Mouse (Mus musculus): ENCODE results near the gene Olfr1183. TPM values are rescaled to one million over a fixed set of nuclear protein-coding genes. Genes with fewer than 3 reads are reported as not detected.
"Not testable (repeated sequence)": the region's sequence is repeated elsewhere in the genome, so short reads cannot be mapped to it uniquely, and the experiment has no call there.

Olfr1183 gene
- polyA plus RNA-seq (2016; fragmentation: Nextera tagmentation; extraction: Ambion mirVana): not detected in 2 replicates

DNA sequence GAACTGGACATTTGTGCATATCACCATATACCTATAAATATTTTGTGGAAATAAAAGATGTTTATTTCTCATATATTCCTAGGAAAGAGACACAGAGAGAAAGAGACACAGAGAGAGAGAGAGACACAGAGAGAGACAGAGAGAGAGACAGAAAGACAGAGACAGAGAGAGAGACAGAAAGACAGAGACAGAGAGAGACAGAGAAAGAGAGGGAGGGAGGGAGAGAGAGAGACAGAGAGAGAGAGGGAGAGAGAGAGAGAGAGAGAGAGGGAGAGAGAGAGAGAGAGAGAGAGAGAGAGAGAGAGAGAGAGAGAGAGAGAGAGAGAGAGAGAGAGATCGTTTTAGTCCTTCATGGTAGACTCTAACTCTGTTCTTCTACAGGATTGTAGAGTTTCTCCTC lies at the start of gene Olfr1183:
Gene Olfr1183 (plus strand): TSS at position 301 of the 400 bp plus-strand sequence.
- not testable (repeated sequence) for H3K4me3 ChIP-seq; H3K27ac ChIP-seq (ENCODE audit: poor library complexity, severe bottlenecking); H3K9me3 ChIP-seq (replicated peaks); H3K4me2 ChIP-seq; H3K9ac ChIP-seq; ATAC-seq (ENCODE audit: insufficient number of reproducible peaks, low FRiP score); H3K27me3 ChIP-seq (replicated peaks); H3K4me1 ChIP-seq (replicated peaks); H3K36me3 ChIP-seq
- WGBS: 82% methylated on average over 1 of the region's 1 CpGs

DNA sequence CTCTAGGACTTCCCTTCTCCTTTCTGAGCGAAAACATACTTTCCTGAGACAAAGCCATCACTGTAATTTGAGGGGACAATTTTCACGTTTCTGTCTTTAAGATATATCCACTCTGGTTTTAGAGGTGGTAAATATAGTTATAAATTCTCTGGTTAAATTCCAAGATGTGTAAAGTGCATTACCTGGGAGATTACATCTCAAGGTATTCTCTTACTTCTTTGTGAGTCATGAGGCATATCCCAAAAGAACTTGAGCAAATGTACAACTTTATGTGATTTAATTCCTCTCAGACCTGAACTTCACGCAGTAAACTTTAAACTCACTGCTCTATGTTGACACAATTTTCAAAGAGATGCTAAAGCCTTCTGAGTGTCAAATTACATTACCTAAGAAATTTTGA lies 48.3 kb upstream of the Olfr1183 start, which contains the start of gene Olfr1179:
Gene Olfr1179 (minus strand): TSS at position 101 of the 400 bp plus-strand sequence.
- no peak for ATAC-seq (ENCODE audit: insufficient number of reproducible peaks, low FRiP score)

DNA sequence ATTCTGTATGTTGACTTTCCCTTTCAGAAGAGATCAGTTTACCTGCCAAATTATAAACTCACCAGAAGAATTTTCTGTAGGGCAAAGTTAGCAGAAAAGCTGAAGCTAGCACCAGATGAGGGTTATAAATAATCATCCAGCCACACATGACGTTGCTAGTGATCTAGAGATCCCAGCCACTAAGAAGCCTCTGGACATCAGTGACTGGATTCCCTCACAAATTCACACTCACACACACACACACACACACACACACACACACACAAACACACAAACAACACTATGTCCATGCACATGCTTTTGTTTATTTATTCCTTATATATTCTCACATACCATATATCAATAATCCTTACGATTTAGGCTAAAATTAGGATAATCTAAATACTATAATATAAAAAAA lies 35.6 kb upstream of the Olfr1183 start, which contains the start of gene Olfr1180:
Gene Olfr1180 (minus strand): TSS at position 101 of the 400 bp plus-strand sequence.
- WGBS: 74% methylated on average over 2 of the region's 2 CpGs
- no peaks in the 10 kb centered on the region for H3K9me3 ChIP-seq (replicated peaks)
- H3K27ac ChIP-seq (ENCODE audit: poor library complexity, severe bottlenecking): no peak within 1 kb of the TSS
- H3K9ac ChIP-seq: no peak within 1 kb of the TSS
- ATAC-seq (ENCODE audit: insufficient number of reproducible peaks, low FRiP score): no peak
- no peaks in the 10 kb centered on the region for H3K27me3 ChIP-seq (replicated peaks)
- no peaks in the 10 kb centered on the region for H3K4me1 ChIP-seq (replicated peaks)
- H3K4me3 ChIP-seq: no peak within 1 kb of the TSS
- no peaks in the 10 kb centered on the region for H3K36me3 ChIP-seq
- H3K4me2 ChIP-seq: no peak within 1 kb of the TSS

More for the DNA sequence above, 48.3 kb upstream of the Olfr1183 start, which contains the start of gene Olfr1179:
- no peaks in the 10 kb centered on the region for H3K9me3 ChIP-seq (replicated peaks)
- H3K27ac ChIP-seq (ENCODE audit: poor library complexity, severe bottlenecking): no peak within 1 kb of the TSS
- no peak within 1 kb of the TSS for H3K9ac ChIP-seq
- WGBS: 76% methylated on average over 3 of the region's 3 CpGs
- H3K4me1 ChIP-seq (replicated peaks): no peaks in the 10 kb centered on the region
- H3K4me3 ChIP-seq: no peak within 1 kb of the TSS
- H3K36me3 ChIP-seq: no peaks in the 10 kb centered on the region
- H3K27me3 ChIP-seq (replicated peaks): no peaks in the 10 kb centered on the region
- no peak within 1 kb of the TSS for H3K4me2 ChIP-seq

DNA sequence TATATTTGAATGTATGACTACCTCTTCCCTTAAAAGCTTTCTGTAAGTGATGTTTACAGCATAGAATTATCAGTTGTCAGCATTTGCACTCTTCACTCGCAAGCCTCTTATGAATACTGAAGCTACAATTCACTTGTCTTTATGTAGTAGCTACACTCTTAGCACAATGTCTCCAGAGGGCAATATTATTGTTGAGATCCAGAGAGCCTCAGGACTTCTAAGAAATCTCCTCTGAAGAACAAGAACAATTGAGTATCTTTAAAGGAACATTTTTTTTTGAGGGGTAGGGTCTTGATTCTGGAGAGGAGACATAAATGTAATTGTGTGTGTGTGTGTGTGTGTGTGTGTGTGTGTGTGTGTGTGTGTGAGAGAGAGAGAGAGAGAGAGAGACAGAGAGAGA lies 28.6 kb upstream of the Olfr1183 start, which contains the start of gene Olfr1181:
Gene Olfr1181 (minus strand): TSS at position 101 of the 400 bp plus-strand sequence.
- no peak for ATAC-seq (ENCODE audit: insufficient number of reproducible peaks, low FRiP score)
- Histone ChIP-seq H3K9me3 (replicated peaks) (no peaks in the 10 kb centered on the region), H3K27ac (ENCODE audit: poor library complexity, severe bottlenecking) (no peak within 1 kb of the TSS), H3K4me1 (replicated peaks) (no peaks in the 10 kb centered on the region), H3K36me3 (no peaks in the 10 kb centered on the region), H3K4me3 (no peak within 1 kb of the TSS), H3K4me2 (no peak within 1 kb of the TSS), H3K27me3 (replicated peaks) (no peaks in the 10 kb centered on the region), H3K9ac (no peak within 1 kb of the TSS)
- 86% methylated on average over 1 of the region's 1 CpGs for WGBS

DNA sequence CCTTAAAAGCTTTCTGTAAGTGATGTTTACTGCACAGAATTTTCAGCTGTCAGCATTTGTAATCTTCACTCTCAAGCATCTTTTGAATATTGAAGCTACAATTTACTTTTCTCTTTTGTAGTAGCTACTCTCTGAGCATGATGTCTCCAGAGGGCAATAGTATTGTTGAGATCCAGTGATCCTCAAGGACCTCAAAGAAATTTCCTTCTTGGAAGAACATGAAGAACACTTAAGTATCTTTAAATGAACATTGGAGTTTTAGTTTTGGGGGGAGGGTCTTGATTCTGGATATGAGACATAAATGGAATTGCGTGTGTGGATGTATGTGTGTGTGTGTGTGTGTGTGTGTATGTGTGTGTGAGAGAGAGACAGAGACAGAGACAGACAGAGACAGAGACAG lies 5.6 kb upstream of the Olfr1183 start, which contains the start of gene Gm13757:
Gene Gm13757 (minus strand): TSS at position 101 of the 400 bp plus-strand sequence.
- H3K9me3 ChIP-seq (replicated peaks): no peaks in the 10 kb centered on the region
- no peak within 1 kb of the TSS for H3K4me3 ChIP-seq
- no peaks in the 10 kb centered on the region for H3K4me1 ChIP-seq (replicated peaks)
- no peak within 1 kb of the TSS for H3K4me2 ChIP-seq
- H3K9ac ChIP-seq: no peak within 1 kb of the TSS
- WGBS: 78% methylated on average over 1 of the region's 1 CpGs
- no peak within 1 kb of the TSS for H3K27ac ChIP-seq (ENCODE audit: poor library complexity, severe bottlenecking)
- no peaks in the 10 kb centered on the region for H3K27me3 ChIP-seq (replicated peaks)
- no peak for ATAC-seq (ENCODE audit: insufficient number of reproducible peaks, low FRiP score)
- no peaks in the 10 kb centered on the region for H3K36me3 ChIP-seq

DNA sequence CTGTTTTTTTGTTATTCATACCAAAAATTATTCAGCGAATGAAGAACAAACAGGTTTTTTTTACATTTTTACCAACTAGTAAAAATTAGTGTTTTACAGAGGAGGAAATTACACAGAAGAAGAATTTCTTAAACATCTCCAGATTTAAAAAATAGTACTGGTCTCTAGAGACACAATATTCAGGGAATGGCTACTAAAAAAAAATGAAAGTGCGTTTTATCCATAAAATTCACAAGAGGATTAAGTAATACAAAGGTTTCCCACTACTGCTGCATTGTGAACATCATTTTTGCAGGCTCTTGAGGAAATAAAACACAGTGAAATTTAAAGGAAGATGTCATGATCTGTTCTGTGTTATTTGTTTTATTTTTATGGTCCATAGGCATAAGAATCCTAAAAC lies 28.6 kb downstream of the Olfr1183 start, which contains the start of gene Olfr1184:
Gene Olfr1184 (plus strand): TSS at position 301 of the 400 bp plus-strand sequence.
- Histone ChIP-seq H3K4me1 (replicated peaks) (no peaks in the 10 kb centered on the region), H3K36me3 (no peaks in the 10 kb centered on the region), H3K9me3 (replicated peaks) (no peaks in the 10 kb centered on the region), H3K4me3 (no peak within 1 kb of the TSS), H3K4me2 (no peak within 1 kb of the TSS), H3K9ac (no peak within 1 kb of the TSS), H3K27me3 (replicated peaks) (no peaks in the 10 kb centered on the region), H3K27ac (ENCODE audit: poor library complexity, severe bottlenecking) (no peak within 1 kb of the TSS)
- no peak for ATAC-seq (ENCODE audit: insufficient number of reproducible peaks, low FRiP score)
- 80% methylated on average over 2 of the region's 2 CpGs for WGBS

DNA sequence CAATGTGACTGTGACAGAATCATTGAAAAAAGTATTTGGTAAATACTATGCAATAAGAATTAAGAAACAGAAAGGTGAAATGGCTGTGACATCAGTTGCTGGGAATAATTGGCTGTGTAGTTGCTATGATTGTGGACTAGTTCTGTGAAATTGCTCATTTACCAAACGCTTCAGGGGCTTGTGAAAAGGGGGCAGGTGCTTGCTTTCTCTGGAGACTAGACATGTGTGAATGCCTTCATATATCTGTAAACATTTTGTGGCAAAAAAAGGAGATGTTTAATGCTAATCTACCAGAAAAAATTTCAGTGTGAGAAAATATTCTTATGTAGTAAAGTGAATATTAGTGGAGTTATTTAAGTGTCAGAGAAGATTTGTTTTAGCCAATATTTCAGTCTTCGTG lies 38.4 kb downstream of the Olfr1183 start, which contains the start of gene Olfr1185-ps1:
Gene Olfr1185-ps1 (plus strand): TSS at position 301 of the 400 bp plus-strand sequence.
- 65% methylated on average over 2 of the region's 2 CpGs for WGBS
- Histone ChIP-seq H3K27me3 (replicated peaks) (no peaks in the 10 kb centered on the region), H3K27ac (ENCODE audit: poor library complexity, severe bottlenecking) (no peak within 1 kb of the TSS), H3K4me3 (no peak within 1 kb of the TSS), H3K9ac (no peak within 1 kb of the TSS), H3K4me1 (replicated peaks) (no peaks in the 10 kb centered on the region), H3K4me2 (no peak within 1 kb of the TSS), H3K36me3 (no peaks in the 10 kb centered on the region), H3K9me3 (replicated peaks) (no peaks in the 10 kb centered on the region)
- no peak for ATAC-seq (ENCODE audit: insufficient number of reproducible peaks, low FRiP score)

DNA sequence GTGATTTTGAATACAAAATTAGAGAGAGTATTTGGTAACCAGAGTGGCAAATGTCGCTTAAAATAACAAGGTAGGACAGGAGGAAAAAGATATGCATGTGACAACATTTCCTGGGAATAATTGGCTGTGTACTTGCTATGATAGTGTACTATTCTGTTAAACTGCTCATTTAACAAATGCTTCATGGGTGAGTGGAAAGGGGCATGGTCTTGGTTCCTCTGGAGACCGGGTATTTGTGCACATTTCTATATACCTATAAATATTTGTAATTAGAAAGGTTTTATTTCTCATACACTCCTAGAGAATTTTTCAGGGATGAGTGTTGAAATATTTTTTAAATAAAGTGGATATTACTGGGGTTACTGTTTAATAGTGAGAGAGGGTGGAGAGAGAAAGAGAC lies 63.6 kb downstream of the Olfr1183 start, which contains the start of gene Olfr1186:
Gene Olfr1186 (plus strand): TSS at position 301 of the 400 bp plus-strand sequence.
- Histone ChIP-seq H3K36me3 (no peaks in the 10 kb centered on the region), H3K4me2 (no peak within 1 kb of the TSS), H3K9me3 (replicated peaks) (no peaks in the 10 kb centered on the region), H3K27ac (ENCODE audit: poor library complexity, severe bottlenecking) (no peak within 1 kb of the TSS), H3K9ac (no peak within 1 kb of the TSS), H3K4me3 (no peak within 1 kb of the TSS), H3K27me3 (replicated peaks) (no peaks in the 10 kb centered on the region), H3K4me1 (replicated peaks) (no peaks in the 10 kb centered on the region)
- WGBS: 67% methylated on average over 2 of the region's 2 CpGs
- ATAC-seq (ENCODE audit: insufficient number of reproducible peaks, low FRiP score): no peak

Other genes with a start within 250 kb of the Olfr1183 start
- gene Olfr1170, start 226.5 kb upstream of the Olfr1183 start, polyA plus RNA-seq (2016; fragmentation: Nextera tagmentation; extraction: Ambion mirVana): not detected in 2 replicates
- gene Olfr1173, start 175.0 kb upstream of the Olfr1183 start, polyA plus RNA-seq (2016; fragmentation: Nextera tagmentation; extraction: Ambion mirVana): not detected in 2 replicates
- not detected in 2 replicates for gene Olfr1174-ps, start 139.7 kb upstream of the Olfr1183 start, polyA plus RNA-seq (2016; fragmentation: Nextera tagmentation; extraction: Ambion mirVana)
- not detected in 2 replicates for gene Olfr1175-ps, start 127.7 kb upstream of the Olfr1183 start, polyA plus RNA-seq (2016; fragmentation: Nextera tagmentation; extraction: Ambion mirVana)
- gene Olfr1176, start 118.1 kb upstream of the Olfr1183 start, polyA plus RNA-seq (2016; fragmentation: Nextera tagmentation; extraction: Ambion mirVana): not detected in 2 replicates
- not detected in 2 replicates for gene Olfr1177-ps, start 108.4 kb upstream of the Olfr1183 start, polyA plus RNA-seq (2016; fragmentation: Nextera tagmentation; extraction: Ambion mirVana)
- not detected in 2 replicates for gene Olfr1178, start 67.8 kb upstream of the Olfr1183 start, polyA plus RNA-seq (2016; fragmentation: Nextera tagmentation; extraction: Ambion mirVana)
- gene Olfr1179, start 48.4 kb upstream of the Olfr1183 start, polyA plus RNA-seq (2016; fragmentation: Nextera tagmentation; extraction: Ambion mirVana): not detected in 2 replicates
- not detected in 2 replicates for gene Olfr1180, start 35.7 kb upstream of the Olfr1183 start, polyA plus RNA-seq (2016; fragmentation: Nextera tagmentation; extraction: Ambion mirVana)
- not detected in 2 replicates for gene Olfr1181, start 28.7 kb upstream of the Olfr1183 start, polyA plus RNA-seq (2016; fragmentation: Nextera tagmentation; extraction: Ambion mirVana)
- gene Gm13757, start 5.7 kb upstream of the Olfr1183 start, polyA plus RNA-seq (2016; fragmentation: Nextera tagmentation; extraction: Ambion mirVana): not detected in 2 replicates
- not detected in 2 replicates for gene Olfr1184, start 28.7 kb downstream of the Olfr1183 start, polyA plus RNA-seq (2016; fragmentation: Nextera tagmentation; extraction: Ambion mirVana)
- not detected in 2 replicates for gene Olfr1185-ps1, start 38.5 kb downstream of the Olfr1183 start, polyA plus RNA-seq (2016; fragmentation: Nextera tagmentation; extraction: Ambion mirVana)
- gene Olfr1186, start 63.7 kb downstream of the Olfr1183 start, polyA plus RNA-seq (2016; fragmentation: Nextera tagmentation; extraction: Ambion mirVana): not detected in 2 replicates
- not detected in 2 replicates for gene Olfr1188, start 102.1 kb downstream of the Olfr1183 start, polyA plus RNA-seq (2016; fragmentation: Nextera tagmentation; extraction: Ambion mirVana)
- not detected in 2 replicates for gene Olfr1189, start 131.6 kb downstream of the Olfr1183 start, polyA plus RNA-seq (2016; fragmentation: Nextera tagmentation; extraction: Ambion mirVana)
- not detected in 2 replicates for gene Olfr1191-ps1, start 185.7 kb downstream of the Olfr1183 start, polyA plus RNA-seq (2016; fragmentation: Nextera tagmentation; extraction: Ambion mirVana)
- not detected in 2 replicates for gene Olfr1192-ps1, start 193.6 kb downstream of the Olfr1183 start, polyA plus RNA-seq (2016; fragmentation: Nextera tagmentation; extraction: Ambion mirVana)
- gene Olfr1193, start 220.8 kb downstream of the Olfr1183 start, polyA plus RNA-seq (2016; fragmentation: Nextera tagmentation; extraction: Ambion mirVana): not detected in 2 replicates
- gene Olfr1195, start 234.3 kb downstream of the Olfr1183 start, polyA plus RNA-seq (2016; fragmentation: Nextera tagmentation; extraction: Ambion mirVana): not detected in 2 replicates
- gene Olfr1196, start 249.7 kb downstream of the Olfr1183 start, polyA plus RNA-seq (2016; fragmentation: Nextera tagmentation; extraction: Ambion mirVana): not detected in 2 replicates

All from heart, embryonic 12.5 days (tissue).